Mouse (Mus musculus): ENCODE measurements around the gene Stmn3.

DNA sequence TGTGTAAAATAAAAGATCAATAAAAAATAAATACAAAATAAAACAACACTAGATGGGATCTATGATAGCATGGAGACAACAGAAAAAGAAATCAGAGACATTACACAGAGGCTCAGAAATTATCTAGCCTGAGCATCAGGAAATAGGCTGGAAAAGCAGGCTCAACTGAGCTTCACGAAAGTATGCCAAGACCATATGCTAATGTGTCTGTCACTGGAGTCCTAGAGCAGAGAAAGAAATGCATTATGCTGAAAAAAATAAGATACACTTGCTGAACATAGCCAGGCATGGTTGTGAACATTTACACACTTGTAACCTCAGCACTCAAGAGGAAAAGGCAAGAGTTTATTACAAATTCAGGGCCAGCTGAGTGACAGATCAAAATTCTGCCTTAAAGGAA lies 34.3 kb downstream of the Stmn3 start:
- TF ChIP-seq CTCF (conservative IDR thresholded peaks at IDR 0.05 in 1 of 2, IDR thresholded peaks at IDR 0.05 in 1 of 2; ENCODE audit: low read depth in 2 of 2, low read length in 2 of 2) (no peak), MAX (IDR thresholded peaks at IDR 0.05; ENCODE audit: low read length) (no peak), EP300 (IDR thresholded peaks at IDR 0.05; ENCODE audit: low read length) (no peak), CHD2 (IDR thresholded peaks at IDR 0.05; ENCODE audit: low read length) (no peak), SIN3A (IDR thresholded peaks at IDR 0.05; ENCODE audit: low read length) (no peak), HCFC1 (IDR thresholded peaks at IDR 0.05; ENCODE audit: low read depth, low read length) (no peak), MYC (IDR thresholded peaks at IDR 0.05; ENCODE audit: low read depth, low read length) (no peak), ZNF384 (IDR thresholded peaks at IDR 0.05; ENCODE audit: low read depth, low read length) (no peak), BHLHE40 (IDR thresholded peaks at IDR 0.05; ENCODE audit: low read depth, low read length) (no peak), POLR2A (IDR thresholded peaks at IDR 0.05; ENCODE audit: low read depth, low read length) (no peak), NELFE (IDR thresholded peaks at IDR 0.05; ENCODE audit: low read depth, low read length) (no peak), ELF1 (IDR thresholded peaks at IDR 0.05; ENCODE audit: low read depth, low read length) (no peak), UBTF (IDR thresholded peaks at IDR 0.05; ENCODE audit: low read depth, low read length) (no peak)

All from CH12.LX (cell line).